Mouse (Mus musculus): ENCODE results near the gene Bicral.

Gene Bicral

DNA sequence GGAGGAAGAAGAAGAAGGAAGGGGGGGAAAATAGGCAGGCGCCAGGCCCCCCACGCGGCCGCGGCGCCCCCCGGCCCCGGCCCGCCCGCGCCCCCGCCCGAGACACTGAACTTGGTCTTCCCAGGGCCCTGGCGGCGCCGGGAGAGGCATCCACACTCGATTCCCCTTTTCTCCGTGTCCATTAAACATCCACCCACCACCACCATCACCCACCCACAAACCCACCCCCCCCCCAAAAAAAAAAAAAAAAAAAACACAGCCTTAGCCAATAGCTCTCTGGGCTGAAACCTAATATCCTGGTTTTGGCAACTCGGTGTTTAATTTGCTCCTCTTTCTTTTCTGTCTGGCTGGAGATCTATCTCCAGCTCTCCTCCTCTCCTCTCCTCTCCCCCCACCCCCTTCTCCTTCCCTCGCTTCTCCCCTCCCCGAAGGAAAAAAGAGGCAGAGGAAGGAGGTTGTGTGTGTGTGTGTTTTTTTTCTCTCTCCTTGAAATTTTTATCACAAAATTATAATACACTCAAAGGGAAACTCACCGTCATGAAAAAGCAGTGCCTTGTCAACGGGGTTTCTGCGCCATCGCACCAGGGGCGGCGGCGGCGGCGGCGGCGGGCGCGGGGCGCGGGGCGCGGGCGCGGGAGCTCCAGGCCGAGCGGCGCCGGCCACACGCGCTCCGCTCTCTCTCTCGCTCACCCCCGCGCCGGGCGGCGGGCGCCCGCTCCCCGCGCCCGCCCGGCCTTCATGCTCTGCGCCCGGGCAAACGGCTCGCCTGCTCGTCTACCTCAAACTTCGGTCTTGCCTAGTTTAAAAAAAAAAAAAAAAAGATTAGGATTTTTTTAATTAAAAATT lies at the start of gene Bicral:
Gene Bicral (minus strand): TSS at position 580 of the 846 bp plus-strand sequence.
- peak; percentile 76 for DNase-seq

DNA sequence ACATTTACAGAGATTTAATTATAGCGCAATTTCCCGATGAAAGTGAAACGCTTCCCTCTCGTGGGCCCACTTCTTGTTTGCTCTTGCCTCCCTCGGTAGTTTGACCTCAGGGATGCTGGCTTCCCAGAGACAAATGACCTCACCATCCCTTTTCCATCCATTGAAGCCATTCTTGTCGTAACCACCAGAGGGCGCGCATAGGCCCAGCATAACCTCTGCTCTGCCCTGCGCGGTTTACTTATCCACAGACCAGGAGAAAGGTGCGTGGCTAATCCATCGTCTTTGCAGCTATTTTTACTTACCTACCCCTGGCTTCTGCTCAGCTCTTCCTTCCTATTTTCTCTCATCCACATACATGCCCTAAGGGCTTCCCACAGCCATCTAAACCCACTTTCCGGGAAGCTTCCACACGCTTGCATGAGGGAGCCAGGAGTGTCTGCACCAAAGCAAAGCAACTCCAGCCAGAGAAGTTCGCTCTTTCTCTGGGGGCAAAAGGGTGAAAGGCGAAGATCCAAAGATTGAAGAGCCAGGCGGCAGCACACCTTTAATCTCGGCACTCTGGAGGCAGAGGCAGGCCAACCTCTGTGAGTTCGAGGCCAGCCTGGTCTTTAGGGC lies 45.7 kb upstream of the Bicral start:
- peak; percentile 86 for DNase-seq

DNA sequence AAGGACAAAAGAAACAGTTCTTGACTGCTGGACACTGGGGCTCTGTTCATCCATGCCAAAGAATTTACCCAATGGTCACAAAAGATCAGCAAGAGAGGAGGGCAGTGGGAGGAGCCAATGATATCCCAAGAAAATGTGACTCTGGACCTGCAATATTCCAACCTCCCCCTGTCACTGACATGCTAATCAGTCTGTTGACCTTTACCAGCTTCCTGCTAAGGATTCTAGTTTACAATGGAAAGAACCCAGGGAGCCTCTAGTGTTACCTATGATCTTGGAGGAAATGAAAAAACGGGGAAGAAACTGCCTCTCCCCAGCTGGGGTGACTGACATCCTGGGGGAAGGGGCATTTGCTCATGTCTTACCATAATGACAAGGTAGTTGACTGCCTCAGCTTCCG lies 42.7 kb upstream of the Bicral start:
- DNase-seq, result no peak

DNA sequence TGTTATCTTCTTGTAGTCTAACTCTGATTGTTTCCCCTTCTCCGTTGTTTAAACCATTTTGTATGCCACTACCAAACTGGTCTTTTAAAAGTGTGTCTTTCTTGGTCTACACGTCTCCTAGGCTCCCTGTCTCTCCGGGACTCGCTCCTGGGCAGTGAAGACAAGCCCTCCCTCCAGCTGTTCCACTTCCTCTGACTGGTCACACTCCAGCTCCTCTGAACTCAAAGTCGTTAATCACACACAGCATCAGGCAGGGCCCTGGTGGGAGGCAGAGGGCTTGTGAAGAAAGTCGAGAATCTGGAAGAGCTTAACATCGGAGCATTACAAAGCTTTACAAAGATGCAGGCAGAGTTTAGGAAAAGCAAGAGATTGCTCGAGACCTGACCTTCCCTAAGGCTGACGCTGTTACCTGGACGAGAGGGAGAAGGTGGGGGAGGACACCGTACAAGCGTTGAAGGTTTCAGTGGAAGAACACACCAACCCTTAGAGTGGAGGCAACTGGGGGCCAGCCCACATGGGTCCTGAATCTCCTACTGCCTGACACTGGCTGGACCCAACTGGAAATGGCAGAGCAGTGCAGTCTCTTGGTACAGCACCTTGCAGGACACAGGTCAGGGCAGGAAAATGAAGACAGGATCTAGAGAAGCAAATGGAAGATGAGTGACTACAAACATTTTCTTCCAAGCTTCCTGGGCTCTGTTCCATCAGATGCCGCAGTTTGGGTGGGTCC lies 39.1 kb upstream of the Bicral start:
- DNase-seq, result no peak

DNA sequence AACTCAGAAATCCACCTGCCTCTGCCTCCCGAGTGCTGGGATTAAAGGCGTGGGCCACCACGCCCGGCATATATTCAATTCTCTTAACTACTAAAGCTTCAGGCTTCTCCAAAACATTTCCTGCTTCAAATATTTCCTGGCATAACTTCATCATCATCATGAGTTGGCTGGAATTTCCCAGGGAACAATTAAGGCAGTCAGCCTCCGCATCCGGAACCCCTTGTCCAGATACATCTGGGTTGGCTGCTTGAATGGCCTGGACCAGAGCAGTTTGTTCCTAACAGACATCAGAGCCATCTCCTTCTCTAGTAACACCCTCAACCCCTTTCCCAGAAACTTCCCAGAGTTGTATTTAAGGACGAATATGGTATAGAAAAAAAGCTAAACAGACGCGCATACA lies 37.1 kb upstream of the Bicral start:
- DNase-seq, result no peak

DNA sequence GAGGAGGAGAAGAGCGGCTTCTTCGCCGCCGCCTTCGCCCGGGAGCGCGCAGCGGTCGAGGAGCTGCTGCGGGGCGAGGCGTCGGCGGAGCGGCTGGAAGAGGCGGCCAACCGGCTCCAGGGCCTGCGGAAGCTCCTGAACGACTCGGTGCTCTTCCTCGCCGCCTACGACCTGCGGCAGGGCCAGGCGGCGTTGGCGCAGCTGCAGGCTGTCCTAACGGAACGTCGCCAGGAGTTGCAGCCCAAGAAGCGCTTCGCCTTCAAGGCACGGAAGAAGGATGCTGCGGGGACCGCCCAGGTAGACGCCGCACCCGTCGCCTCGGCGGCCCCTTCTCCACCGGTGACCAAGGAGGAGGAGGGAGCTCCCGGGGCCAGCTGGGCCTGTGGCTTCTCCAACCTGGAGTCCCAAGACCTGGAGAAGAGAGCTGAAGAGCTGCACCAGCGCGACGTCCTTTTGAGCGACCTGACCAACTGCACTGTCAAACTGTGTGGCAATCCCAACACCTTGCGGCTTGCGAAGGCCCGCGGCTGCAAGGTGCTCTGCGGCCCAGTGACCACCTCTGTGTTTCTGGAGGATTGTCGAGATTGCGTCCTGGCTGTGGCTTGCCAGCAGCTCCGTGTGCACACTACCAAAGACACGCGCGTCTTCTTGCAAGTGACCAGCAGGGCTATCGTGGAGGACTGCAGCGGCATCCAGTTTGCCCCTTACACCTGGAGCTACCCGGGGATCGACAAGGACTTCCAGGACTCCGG lies 32.7 kb upstream of the Bicral start:
- no peak for DNase-seq

DNA sequence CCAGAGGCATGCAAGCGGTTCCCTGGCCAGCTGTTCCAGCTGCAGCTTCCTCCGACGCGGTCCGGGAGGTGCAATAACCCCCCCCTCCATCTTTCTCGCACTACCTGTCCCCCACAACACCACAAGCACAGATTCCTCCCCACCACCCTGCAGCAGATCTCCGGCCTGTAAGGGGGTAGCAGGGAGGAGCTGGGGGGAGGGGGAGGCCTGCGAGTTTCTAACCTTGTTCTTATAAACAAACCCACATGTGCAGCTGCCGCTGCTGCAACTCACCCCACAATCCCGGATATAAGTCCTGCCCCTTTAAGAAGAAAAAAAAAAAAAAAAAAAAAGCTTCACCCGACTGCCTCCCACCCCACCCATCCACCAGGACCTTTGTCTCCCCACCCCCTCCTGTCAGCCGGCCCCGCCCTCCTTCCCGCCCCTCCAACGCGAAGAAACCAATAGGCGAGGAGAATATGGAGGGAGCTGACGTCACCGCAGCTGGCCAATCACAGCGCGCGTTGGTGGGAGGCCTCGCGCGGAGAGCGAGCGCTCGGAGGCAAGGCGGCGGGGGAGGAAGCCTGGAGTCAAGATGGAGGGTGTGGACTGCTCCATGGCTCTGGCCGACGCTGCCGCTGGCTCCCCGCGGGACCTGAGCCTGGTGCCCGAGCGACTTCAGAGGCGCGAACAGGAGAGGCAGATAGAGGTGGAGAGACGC lies 32.0 kb upstream of the Bicral start, which contains the start of gene Tbcc:
Gene Tbcc (plus strand): TSS at position 569 of the 700 bp plus-strand sequence.
- peak; percentile 97 for DNase-seq

DNA sequence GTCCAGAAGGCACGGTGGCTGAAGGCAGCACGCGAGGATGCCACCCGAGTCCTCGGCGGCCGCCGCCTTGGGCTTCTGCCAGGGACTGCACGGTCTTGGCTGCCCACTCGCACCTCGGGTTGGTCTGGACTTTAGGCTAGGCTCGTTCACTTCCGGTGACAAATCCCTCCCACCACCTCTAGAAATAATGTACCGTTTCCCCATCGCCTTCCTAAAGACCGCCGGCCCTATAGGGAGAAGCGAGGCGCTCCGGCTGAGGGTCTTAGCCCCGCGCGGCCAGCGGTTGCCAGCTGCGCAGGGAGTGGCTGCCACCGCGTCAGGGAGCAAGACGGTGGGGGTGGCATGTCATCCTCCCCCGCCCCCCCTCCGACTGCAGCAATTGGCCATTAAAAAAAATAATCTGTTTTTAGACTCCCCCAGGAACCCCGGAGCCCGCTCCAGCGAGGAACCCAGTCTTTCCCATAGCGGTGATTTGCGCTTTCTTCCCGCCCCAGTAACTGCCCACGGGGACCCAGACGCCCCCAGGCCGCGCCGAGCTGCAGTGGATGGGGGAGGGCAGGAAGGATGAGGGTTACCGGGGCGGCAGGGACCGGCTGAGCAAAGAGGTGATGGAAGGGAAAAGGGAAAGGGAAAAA lies 31.3 kb upstream of the Bicral start:
- DNase-seq, result peak; percentile 89

DNA sequence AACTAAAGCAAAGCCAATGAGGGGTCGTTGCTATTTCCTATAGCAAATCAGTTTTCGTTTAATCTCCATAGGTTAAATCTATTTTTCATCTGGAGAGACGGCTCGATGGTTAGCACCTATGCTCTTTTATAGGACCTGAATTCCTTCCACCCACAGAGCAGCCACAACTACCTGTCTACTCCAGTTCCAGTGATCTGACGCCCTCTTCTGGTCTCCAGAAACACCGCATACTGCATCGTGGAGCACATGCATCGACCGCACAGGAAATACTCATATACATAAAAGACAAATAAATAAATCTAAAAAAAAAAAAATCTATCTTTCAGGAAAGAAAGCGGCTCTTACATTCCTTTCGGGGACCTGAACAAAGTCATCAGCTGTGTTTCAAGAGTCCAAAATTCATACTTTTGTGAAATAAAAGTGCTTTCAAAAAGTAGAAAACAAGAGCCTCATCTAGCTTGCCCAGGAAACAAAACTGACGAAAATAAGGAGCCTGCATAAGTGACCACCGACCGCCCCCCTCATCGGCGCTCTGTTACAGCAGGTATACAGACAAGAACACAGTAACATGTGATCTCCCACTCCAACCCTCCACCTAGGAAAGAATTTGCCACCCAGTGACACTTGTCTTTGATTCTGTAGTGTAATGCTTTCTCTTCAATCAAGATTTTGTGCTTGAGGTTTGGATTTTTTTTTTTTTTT lies 30.4 kb upstream of the Bicral start:
- DNase-seq, result peak; percentile 73

DNA sequence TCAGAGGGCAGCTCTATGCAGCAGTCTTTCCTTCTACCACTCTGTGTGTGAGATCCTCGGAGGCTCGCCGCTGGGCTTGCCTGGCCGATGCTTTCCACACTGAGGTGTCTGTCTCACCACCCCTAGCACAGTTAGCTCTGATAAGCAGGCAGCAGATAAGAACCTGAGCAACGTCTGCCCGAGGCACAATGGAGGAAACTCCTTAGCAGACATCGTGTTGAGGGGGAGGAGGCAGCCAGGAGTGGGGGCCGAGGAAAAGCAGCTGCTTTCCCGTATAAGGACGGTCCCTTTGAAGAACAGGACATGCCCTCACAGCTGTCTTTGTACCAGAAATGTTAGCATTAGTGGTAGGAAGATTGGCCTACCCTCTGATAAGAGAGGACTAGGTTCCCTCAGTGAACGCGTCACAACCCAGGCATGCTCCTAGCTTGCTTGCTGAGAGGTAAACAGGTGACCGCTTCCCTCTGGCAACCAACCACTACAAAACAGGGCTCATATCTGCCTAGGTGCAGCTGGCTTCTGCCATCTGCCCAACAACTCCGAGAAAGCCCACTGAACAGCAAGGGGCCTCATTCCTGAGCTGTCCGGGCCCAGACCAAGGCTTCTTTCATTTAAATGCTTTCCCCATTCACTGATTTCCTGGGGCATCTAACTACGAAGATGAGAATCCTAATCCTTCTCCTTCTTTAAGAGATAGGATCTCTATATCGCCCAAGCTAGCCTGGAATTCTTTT lies 27.8 kb upstream of the Bicral start:
- no peak for DNase-seq

DNA sequence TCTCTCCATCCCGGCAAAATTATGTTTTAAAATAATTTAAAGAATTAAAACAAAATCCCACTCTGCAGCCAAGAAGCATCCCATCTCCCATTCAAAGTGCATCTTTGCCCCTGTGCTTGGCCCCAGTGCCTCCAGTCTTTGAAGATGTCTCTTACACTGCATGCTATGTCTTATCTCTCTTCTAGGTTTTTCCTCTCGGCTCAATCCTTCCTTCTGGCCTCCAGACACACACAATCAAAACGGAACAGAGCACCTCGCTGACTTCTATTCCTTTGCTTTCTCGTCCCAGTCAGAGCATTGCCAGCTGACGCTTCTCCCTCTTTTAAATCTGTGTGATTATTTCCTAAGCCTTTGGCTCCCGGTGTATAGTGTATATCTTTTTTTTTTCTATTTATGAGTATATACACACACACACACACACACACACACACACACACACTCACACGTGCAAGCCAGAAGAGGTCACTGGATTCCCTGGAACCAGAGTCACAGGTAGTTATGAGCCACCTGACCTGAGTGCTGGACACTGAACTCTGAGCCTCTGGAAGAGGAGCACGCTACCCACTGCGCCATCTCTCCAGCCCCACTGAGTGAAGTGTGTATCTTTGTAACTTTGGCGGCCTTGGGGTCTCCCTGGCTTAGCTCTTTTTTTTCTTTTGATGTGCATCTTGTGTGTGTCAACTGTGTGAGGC lies 27.1 kb upstream of the Bicral start:
- DNase-seq, result no peak

DNA sequence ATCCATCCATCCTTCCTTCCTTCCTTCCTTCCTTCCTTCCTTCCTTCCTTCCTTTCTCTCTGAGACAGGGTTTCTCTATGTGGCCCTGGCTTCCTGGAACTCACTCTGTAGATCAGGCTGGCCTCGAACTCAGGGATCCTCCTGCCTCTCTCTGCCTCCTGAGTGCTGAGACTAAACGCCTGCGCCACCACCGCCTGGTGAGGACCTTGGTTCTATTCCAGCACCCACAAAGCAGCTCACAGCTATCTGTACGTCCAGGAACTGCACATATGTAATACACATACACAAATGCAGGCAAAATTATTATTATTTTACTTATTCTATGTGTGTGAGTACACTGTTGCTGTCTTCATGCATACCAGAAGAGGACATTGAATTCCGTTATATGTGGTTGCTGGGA lies 26.5 kb upstream of the Bicral start:
- DNase-seq, result no peak

DNA sequence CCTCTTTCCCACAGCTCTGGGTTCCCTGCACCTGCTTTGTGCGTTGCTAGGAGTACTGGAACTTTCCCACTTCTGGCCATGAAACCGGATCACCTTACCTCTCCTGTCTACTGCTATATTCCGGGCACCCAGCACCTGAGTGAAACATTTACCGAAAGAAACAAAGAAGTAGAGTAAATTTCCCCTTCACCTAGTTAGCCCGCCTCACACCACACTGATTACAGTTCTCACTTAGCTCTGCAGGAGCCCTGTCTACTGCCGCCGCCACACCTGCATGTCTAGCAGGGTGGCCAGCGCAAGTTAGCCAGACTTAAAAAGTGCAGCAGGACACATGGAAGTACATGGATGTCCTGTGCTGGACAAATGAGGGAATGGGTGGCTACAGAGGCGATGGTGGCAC lies 24.8 kb upstream of the Bicral start:
- no peak for DNase-seq

DNA sequence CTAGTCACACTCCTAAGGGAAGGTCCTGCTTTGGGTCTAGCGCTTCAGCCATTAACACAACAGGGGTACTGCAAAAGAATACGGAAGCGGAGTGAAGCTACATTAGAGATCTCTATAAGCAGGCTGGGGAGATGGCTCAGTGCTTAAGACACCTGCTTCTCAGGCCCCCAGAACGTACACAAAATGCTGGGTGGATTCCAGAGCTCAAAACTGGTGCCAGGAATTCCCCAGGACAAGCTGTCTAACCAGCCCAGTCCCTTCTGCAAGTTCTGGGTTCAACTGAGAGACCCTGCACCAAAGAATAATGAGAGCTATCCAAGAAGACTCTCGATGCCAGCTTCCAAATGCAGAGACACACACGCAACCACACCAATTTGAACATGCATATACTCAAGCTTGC lies 23.4 kb upstream of the Bicral start:
- DNase-seq, result no peak

DNA sequence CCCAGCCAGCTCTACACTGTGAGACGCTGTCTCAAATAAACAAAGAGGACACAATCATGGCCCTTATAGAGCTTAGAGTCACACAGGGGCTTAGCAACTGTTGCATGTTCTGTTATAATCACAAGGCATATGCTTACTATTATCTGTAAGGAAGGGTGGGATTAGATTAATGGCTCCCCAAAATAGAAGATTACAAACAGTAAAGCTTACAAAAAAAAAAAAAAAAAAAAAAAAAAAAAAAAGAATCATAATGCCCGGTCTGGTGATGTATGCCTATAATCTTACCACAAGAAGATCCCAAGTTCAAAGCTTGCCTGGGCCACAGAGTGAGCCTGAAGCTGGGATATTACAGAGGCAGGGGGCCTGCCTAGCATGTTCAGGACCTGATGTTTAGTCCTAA lies 22.0 kb upstream of the Bicral start:
- no peak for DNase-seq

DNA sequence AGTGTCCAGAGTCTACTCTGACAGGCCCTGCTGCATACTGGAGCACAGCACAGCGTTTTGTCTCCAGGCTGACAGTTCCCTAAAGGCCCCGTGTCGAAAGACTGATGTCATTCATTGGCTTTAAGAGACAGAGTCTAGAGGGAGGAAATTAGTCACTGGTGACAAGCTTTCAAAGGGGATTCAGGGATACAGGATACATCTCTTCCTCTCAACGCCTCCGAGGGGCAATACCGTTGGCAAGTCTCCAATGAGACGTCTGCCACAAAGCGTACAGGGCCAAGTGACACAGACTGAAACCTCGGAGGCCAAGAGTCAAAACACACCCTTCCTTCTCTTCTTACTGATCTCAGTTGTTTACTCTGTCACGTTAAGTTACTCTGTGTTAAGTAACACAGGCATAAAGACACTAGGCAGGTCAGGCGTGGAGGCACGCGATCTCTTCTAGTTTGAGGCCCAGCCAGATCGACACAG lies 21.6 kb upstream of the Bicral start:
- DNase-seq, result peak; percentile 77

DNA sequence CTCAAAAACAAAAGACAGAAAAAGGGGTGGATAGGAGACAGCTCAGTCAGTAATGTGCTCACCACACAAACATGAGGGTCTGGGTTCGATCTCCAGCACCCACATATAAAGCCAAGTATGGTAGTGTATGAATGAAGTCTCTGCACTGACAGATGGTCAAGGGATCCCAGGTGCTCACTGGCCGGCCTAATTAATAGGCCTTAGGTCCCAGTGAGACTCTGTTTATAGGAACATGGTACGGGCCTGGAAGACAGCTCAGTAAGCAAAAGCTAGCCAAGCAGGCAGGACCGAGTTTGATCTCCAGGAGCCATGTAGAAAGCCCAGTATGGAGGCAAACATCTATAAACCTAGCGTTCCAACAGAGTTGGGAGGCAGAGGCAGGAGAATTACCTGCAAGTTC lies 18.8 kb upstream of the Bicral start:
- DNase-seq, result no peak

DNA sequence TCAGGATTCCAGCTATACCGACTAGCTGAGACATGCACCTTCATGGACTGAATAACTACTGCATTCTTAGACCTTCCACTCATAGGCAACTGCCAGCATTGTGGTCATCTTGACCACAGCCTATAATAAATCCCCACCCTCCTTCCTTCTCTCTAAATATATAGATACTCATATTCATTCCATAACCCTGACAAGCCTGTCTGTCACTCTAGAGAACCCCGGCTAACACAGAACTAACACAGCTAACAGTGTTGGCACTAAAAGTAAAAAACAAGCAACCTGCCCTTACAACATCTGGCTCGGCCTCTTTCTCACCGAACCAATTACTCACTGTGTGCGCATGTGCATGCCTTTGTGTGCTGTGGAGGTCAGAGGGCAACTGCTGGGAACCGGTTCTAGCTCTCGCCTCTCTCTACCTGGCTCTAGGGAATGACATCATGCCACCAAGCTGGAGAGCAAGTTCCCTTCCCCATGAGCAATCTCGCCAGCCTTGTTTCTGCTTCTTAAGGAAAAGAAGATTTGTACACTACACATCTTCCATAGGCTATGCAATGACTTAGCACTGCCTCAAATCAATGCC lies 18.2 kb upstream of the Bicral start:
- peak; percentile 70 for DNase-seq

DNA sequence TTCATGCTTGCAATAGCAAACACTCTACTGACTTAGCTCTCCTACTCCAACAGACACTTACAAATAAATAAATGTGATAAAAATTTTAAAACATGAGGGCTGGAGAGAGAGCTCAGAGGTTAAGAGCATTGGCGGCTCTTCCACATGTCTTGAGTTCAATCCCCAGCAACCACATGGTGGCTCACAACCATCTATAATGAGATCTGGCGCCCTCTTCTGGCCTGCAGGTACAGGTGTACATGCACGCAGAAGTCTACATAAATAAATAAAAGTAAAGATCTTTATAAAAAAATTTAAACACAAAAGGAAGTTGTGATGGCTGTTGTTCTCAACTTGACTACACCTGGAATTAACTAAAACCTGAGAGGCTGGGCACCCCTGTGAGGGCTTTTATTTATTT lies 17.3 kb upstream of the Bicral start:
- no peak for DNase-seq
